Mouse (Mus musculus): ENCODE measurements at regions not wholly inside any gene's neighbourhood (a gene's known extent, or its start where the extent isn't known, plus 50 kb on each side); places are given as distances from the start of the nearest gene placed in this dataset.

- no peak for TF ChIP-seq CTCF (IDR thresholded peaks at IDR 0.05; ENCODE audit: control insufficient read depth, insufficient read depth, insufficient read length)
- TF ChIP-seq MAX (IDR thresholded peaks at IDR 0.05) = no peak
- no peak for TF ChIP-seq MYOD1 (IDR thresholded peaks at IDR 0.05; ENCODE audit: control insufficient read depth, insufficient read length, low read depth)
- no peak for TF ChIP-seq CEBPB (IDR thresholded peaks at IDR 0.05; ENCODE audit: low read depth)
- TF ChIP-seq USF1 (IDR thresholded peaks at IDR 0.05; ENCODE audit: low read depth) = no peak
- no peak for TF ChIP-seq MYOG (IDR thresholded peaks at IDR 0.05; ENCODE audit: control insufficient read depth, extremely low read depth, insufficient read length)
- TF ChIP-seq FOSL1 (IDR thresholded peaks at IDR 0.05; ENCODE audit: insufficient read depth, low read length, poor library complexity, severe bottlenecking) = no peak
Measured at GRCm38 (mm10) chr14:58225869-58226268, 155.5 kb downstream of the Fgf9 start.

All from C2C12 (cell line).